Mouse (Mus musculus) olfactory bulb, adult 2 months (tissue): ENCODE measurements around the gene Rdm1. TPM values are rescaled to one million over a fixed set of nuclear protein-coding genes. Genes with fewer than 3 reads are reported as not detected.
"Not testable (repeated sequence)": the region's sequence is repeated elsewhere in the genome, so short reads cannot be mapped to it uniquely, and the experiment has no call there.

Source experiments
- H3K27ac ChIP-seq: fragments of 200-500 bp; 2 replicates; pipeline ENCODE4 v1.5.1; 2012; ENCODE audit warnings: low read depth, low read length; ENCODE audit not compliant: insufficient read depth
- H3K4me1 ChIP-seq: fragments of 200-500 bp; 2 replicates; pipeline ENCODE4 v1.6.1; 2012; ENCODE audit warnings: low read length; ENCODE audit not compliant: control insufficient read depth, insufficient read depth
- H3K4me3 ChIP-seq: fragments of 200-500 bp; 2 replicates; pipeline ENCODE4 v1.5.1; 2012; ENCODE audit warnings: mild to moderate bottlenecking, low read depth, low read length, moderate library complexity; ENCODE audit not compliant: insufficient read depth
- CTCF ChIP-seq: fragments of 200-500 bp; IDR thresholded peaks from 2 replicates; pipeline ENCODE4 v1.5.1; 2012; ENCODE audit warnings: low read depth, mild to moderate bottlenecking, low read length, moderate library complexity; ENCODE audit not compliant: insufficient read depth
- POLR2A ChIP-seq: fragments of 200-500 bp; IDR thresholded peaks from 2 replicates; pipeline ENCODE4 v1.6.1; 2012; ENCODE audit warnings: mild to moderate bottlenecking, low read depth, low read length, moderate library complexity; ENCODE audit not compliant: insufficient read depth
- WGBS: fragments of 180-500 bp; shearing (Covaris S2); methylation state at CpG from one replicate; pipeline ENCODE4 v1.1.7; 2018; 5-methylcytosine and 5-hydroxymethylcytosine counted together
- polyA plus RNA-seq: library from polyadenylated mRNA; stranded (reverse); fragments of >200 nt; gene quantifications from 2 replicates; pipeline ENCODE4 v1.2.4, GENCODE M21; 2012; ENCODE audit warnings: low replicate concordance; ENCODE audit not compliant: missing spikeins, insufficient read depth, insufficient read length

Gene Rdm1
- polyA plus RNA-seq: not detected in 2 replicates

GRCm38 (mm10) chr11:101626995-101627856 is at the start of gene Rdm1:
Gene Rdm1, plus strand, starts transcription at chr11:101627195.
- peak within 1 kb of the TSS; percentile 66 for H3K4me3 ChIP-seq
- under 1% methylated on average over 34 of the region's 34 CpGs for WGBS
- H3K27ac ChIP-seq: peak within 1 kb of the TSS; percentile 40
- H3K4me1 ChIP-seq: peaks cover 6% of the 10 kb centered on the region; the same call in 1 of the 2 replicates
- TF ChIP-seq POLR2A (peak; percentile 77), CTCF (no peak)

GRCm38 (mm10) chr11:101581081-101581764 is 45.8 kb upstream of the Rdm1 start:
- no peak overlapping the region for H3K27ac ChIP-seq
- H3K4me3 ChIP-seq: no peak overlapping the region
- no peaks in the 10 kb centered on the region for H3K4me1 ChIP-seq
- WGBS: 81% methylated on average over 6 of the region's 6 CpGs
- TF ChIP-seq POLR2A (no peak), CTCF (no peak)

- TF ChIP-seq CTCF: no peak
- no peak for TF ChIP-seq POLR2A
- peak within 1 kb of the TSS; percentile 11; the same call in 1 of the 2 replicates for H3K4me3 ChIP-seq
- 30% methylated on average over 31 of the region's 31 CpGs for WGBS
- no peaks in the 10 kb centered on the region for H3K4me1 ChIP-seq
- H3K27ac ChIP-seq: no peak within 1 kb of the TSS
These were observed 44.6 kb upstream of the Rdm1 start, which contains the start of gene Tmem106a for GRCm38 (mm10) chr11:101582054-101583035. Gene Tmem106a, plus strand, starts transcription at chr11:101582242.

- Histone ChIP-seq H3K4me1 (peaks cover 4% of the 10 kb centered on the region), H3K4me3 (no peak overlapping the region), H3K27ac (no peak overlapping the region)
- no peak for TF ChIP-seq CTCF
- TF ChIP-seq POLR2A: no peak
- WGBS: 79% methylated on average over 2 of the region's 2 CpGs
These were observed 43.8 kb upstream of the Rdm1 start for GRCm38 (mm10) chr11:101583205-101583604.

- not testable (repeated sequence) for H3K4me1 ChIP-seq, H3K27ac ChIP-seq, H3K4me3 ChIP-seq
- 100% methylated on average over 1 of the region's 1 CpGs for WGBS
These were observed 42.0 kb upstream of the Rdm1 start for GRCm38 (mm10) chr11:101585031-101585430.

- TF ChIP-seq CTCF: no peak
- TF ChIP-seq POLR2A: no peak
- Histone ChIP-seq H3K27ac (no peak overlapping the region), H3K4me3 (no peak overlapping the region), H3K4me1 (peaks cover 4% of the 10 kb centered on the region)
- 86% methylated on average over 4 of the region's 4 CpGs for WGBS
These were observed 41.2 kb upstream of the Rdm1 start for GRCm38 (mm10) chr11:101585805-101586204.

GRCm38 (mm10) chr11:101587676-101588075 is 39.3 kb upstream of the Rdm1 start:
- no peak overlapping the region for H3K4me3 ChIP-seq
- H3K4me1 ChIP-seq: peaks cover 4% of the 10 kb centered on the region
- TF ChIP-seq POLR2A: no peak
- TF ChIP-seq CTCF: no peak
- 67% methylated on average over 10 of the region's 10 CpGs for WGBS
- peak overlapping the region; percentile 41; the same call in 1 of the 2 replicates for H3K27ac ChIP-seq

- peaks cover 4% of the 10 kb centered on the region for H3K4me1 ChIP-seq
- WGBS: 96% methylated on average over 7 of the region's 7 CpGs
- no peak for TF ChIP-seq CTCF
- TF ChIP-seq POLR2A: no peak
- no peak overlapping the region for H3K27ac ChIP-seq
- no peak overlapping the region for H3K4me3 ChIP-seq
These were observed 38.1 kb upstream of the Rdm1 start for GRCm38 (mm10) chr11:101588868-101589267.

GRCm38 (mm10) chr11:101589444-101589843 is 37.6 kb upstream of the Rdm1 start:
- H3K4me3 ChIP-seq: no peak overlapping the region
- H3K4me1 ChIP-seq: peaks cover 4% of the 10 kb centered on the region
- H3K27ac ChIP-seq: no peak overlapping the region
- 27% methylated on average over 5 of the region's 5 CpGs for whole genome bisulfite sequencing
- TF ChIP-seq POLR2A (no peak), CTCF (no peak)
